Mouse (Mus musculus): ENCODE results near the gene Krtap4-1. TPM values are rescaled to one million over a fixed set of nuclear protein-coding genes. Genes with fewer than 3 reads are reported as not detected.
"Not testable (repeated sequence)": the region's sequence is repeated elsewhere in the genome, so short reads cannot be mapped to it uniquely, and the experiment has no call there.

Krtap4-1 gene
- polyA plus RNA-seq, 1 experiment from 2014 or later = not detected

GRCm38 (mm10) chr11:99609126-99609525, 18.9 kb downstream of the Krtap4-1 start:
- DNase-seq (ENCODE audit: low spot score) = no peak
- Histone ChIP-seq H3K4me1 (replicated peaks; ENCODE audit: control insufficient read depth, insufficient read depth) (no peaks in the 10 kb centered on the region), H3K36me3 (ENCODE audit: control insufficient read depth, insufficient read depth, low read length) (no peaks in the 10 kb centered on the region), H3K4me2 (replicated peaks; ENCODE audit: low read depth) (no peak overlapping the region), H3K4me3 (ENCODE audit: low read depth, low read length) (no peak overlapping the region), H3K27ac (replicated peaks) (no peak overlapping the region), H3K27me3 (ENCODE audit: control insufficient read depth, insufficient read depth, low read length) (no peaks in the 10 kb centered on the region), H3K9me3 (ENCODE audit: control insufficient read depth, low read length) (no peaks in the 10 kb centered on the region), H3K9ac (ENCODE audit: low read length) (no peak overlapping the region)
- 50% methylated on average over 1 of the region's 1 CpGs for WGBS
- no peak for TF ChIP-seq EP300 (optimal IDR thresholded peaks at IDR 0.05)
- TF ChIP-seq CTCF (IDR thresholded peaks at IDR 0.05; ENCODE audit: low read depth) = no peak
- no peak for ATAC-seq (ENCODE audit: low FRiP score, low TSS enrichment)

- not testable (repeated sequence) for H3K27me3 ChIP-seq (ENCODE audit: control insufficient read depth, insufficient read depth, low read length); H3K9me3 ChIP-seq (ENCODE audit: control insufficient read depth, low read length); H3K4me1 ChIP-seq (replicated peaks; ENCODE audit: control insufficient read depth, insufficient read depth); H3K36me3 ChIP-seq (ENCODE audit: control insufficient read depth, insufficient read depth, low read length); ATAC-seq (ENCODE audit: low FRiP score, low TSS enrichment); H3K4me3 ChIP-seq (ENCODE audit: low read depth, low read length); H3K27ac ChIP-seq (replicated peaks); DNase-seq (ENCODE audit: low spot score); H3K4me2 ChIP-seq (replicated peaks; ENCODE audit: low read depth); H3K9ac ChIP-seq (ENCODE audit: low read length)
- WGBS = 53% methylated on average over 1 of the region's 1 CpGs
Observed at GRCm38 (mm10) chr11:99603208-99603607, 24.8 kb downstream of the Krtap4-1 start, which contains the start of gene Gm11938. Gene Gm11938 (minus strand): TSS chr11:99603308.

GRCm38 (mm10) chr11:99597742-99598141, 30.3 kb downstream of the Krtap4-1 start, which contains the start of gene Krtap9-3:
Gene Krtap9-3 (minus strand): TSS chr11:99598105.
- H3K27ac ChIP-seq (replicated peaks); H3K9me3 ChIP-seq (ENCODE audit: control insufficient read depth, low read length); DNase-seq (ENCODE audit: low spot score); H3K4me1 ChIP-seq (replicated peaks; ENCODE audit: control insufficient read depth, insufficient read depth); ATAC-seq (ENCODE audit: low FRiP score, low TSS enrichment); H3K27me3 ChIP-seq (ENCODE audit: control insufficient read depth, insufficient read depth, low read length); H3K4me3 ChIP-seq (ENCODE audit: low read depth, low read length); H3K4me2 ChIP-seq (replicated peaks; ENCODE audit: low read depth); H3K9ac ChIP-seq (ENCODE audit: low read length); H3K36me3 ChIP-seq (ENCODE audit: control insufficient read depth, insufficient read depth, low read length): not testable (repeated sequence)
- 63% methylated on average over 4 of the region's 6 CpGs for WGBS

GRCm38 (mm10) chr11:99590981-99591380, 37.1 kb downstream of the Krtap4-1 start, which contains the start of gene Krtap1-3:
Gene Krtap1-3 (minus strand): TSS chr11:99591339.
- TF ChIP-seq EP300 (optimal IDR thresholded peaks at IDR 0.05) (no peak), CTCF (IDR thresholded peaks at IDR 0.05; ENCODE audit: low read depth) (no peak)
- H3K36me3 ChIP-seq (ENCODE audit: control insufficient read depth, insufficient read depth, low read length) = no peaks in the 10 kb centered on the region
- H3K27me3 ChIP-seq (ENCODE audit: control insufficient read depth, insufficient read depth, low read length) = no peaks in the 10 kb centered on the region
- DNase-seq (ENCODE audit: low spot score) (no peak), ATAC-seq (ENCODE audit: low FRiP score, low TSS enrichment) (no peak)
- H3K27ac ChIP-seq (replicated peaks) = no peak within 1 kb of the TSS
- WGBS = 88% methylated on average over 6 of the region's 6 CpGs
- no peaks in the 10 kb centered on the region for H3K9me3 ChIP-seq (ENCODE audit: control insufficient read depth, low read length)
- H3K9ac ChIP-seq (ENCODE audit: low read length) = no peak within 1 kb of the TSS
- no peak within 1 kb of the TSS for H3K4me3 ChIP-seq (ENCODE audit: low read depth, low read length)
- H3K4me1 ChIP-seq (replicated peaks; ENCODE audit: control insufficient read depth, insufficient read depth) = no peaks in the 10 kb centered on the region
- no peak within 1 kb of the TSS for H3K4me2 ChIP-seq (replicated peaks; ENCODE audit: low read depth)

GRCm38 (mm10) chr11:99585096-99585495, 42.9 kb downstream of the Krtap4-1 start:
- no peak overlapping the region for H3K4me2 ChIP-seq (replicated peaks; ENCODE audit: low read depth)
- H3K27me3 ChIP-seq (ENCODE audit: control insufficient read depth, insufficient read depth, low read length) = no peaks in the 10 kb centered on the region
- no peak overlapping the region for H3K27ac ChIP-seq (replicated peaks)
- H3K36me3 ChIP-seq (ENCODE audit: control insufficient read depth, insufficient read depth, low read length) = no peaks in the 10 kb centered on the region
- TF ChIP-seq EP300 (optimal IDR thresholded peaks at IDR 0.05) (no peak), CTCF (IDR thresholded peaks at IDR 0.05; ENCODE audit: low read depth) (no peak)
- no peak overlapping the region for H3K9ac ChIP-seq (ENCODE audit: low read length)
- H3K4me3 ChIP-seq (ENCODE audit: low read depth, low read length) = no peak overlapping the region
- 85% methylated on average over 7 of the region's 7 CpGs for WGBS
- ATAC-seq (ENCODE audit: low FRiP score, low TSS enrichment) (no peak), DNase-seq (ENCODE audit: low spot score) (no peak)
- H3K9me3 ChIP-seq (ENCODE audit: control insufficient read depth, low read length) = no peaks in the 10 kb centered on the region
- H3K4me1 ChIP-seq (replicated peaks; ENCODE audit: control insufficient read depth, insufficient read depth) = no peaks in the 10 kb centered on the region

GRCm38 (mm10) chr11:99583245-99583704, 44.8 kb downstream of the Krtap4-1 start, which contains the start of gene Krtap1-4:
Gene Krtap1-4 (minus strand): TSS chr11:99583654.
- H3K27ac ChIP-seq (replicated peaks) = no peak within 1 kb of the TSS
- H3K4me2 ChIP-seq (replicated peaks; ENCODE audit: low read depth) = no peak within 1 kb of the TSS
- no peaks in the 10 kb centered on the region for H3K36me3 ChIP-seq (ENCODE audit: control insufficient read depth, insufficient read depth, low read length)
- no peaks in the 10 kb centered on the region for H3K4me1 ChIP-seq (replicated peaks; ENCODE audit: control insufficient read depth, insufficient read depth)
- H3K27me3 ChIP-seq (ENCODE audit: control insufficient read depth, insufficient read depth, low read length) = no peaks in the 10 kb centered on the region
- no peak within 1 kb of the TSS for H3K4me3 ChIP-seq (ENCODE audit: low read depth, low read length)
- no peak within 1 kb of the TSS for H3K9ac ChIP-seq (ENCODE audit: low read length)
- DNase-seq (ENCODE audit: low spot score) = no peak
- TF ChIP-seq CTCF (IDR thresholded peaks at IDR 0.05; ENCODE audit: low read depth) (no peak), EP300 (optimal IDR thresholded peaks at IDR 0.05) (no peak)
- 83% methylated on average over 5 of the region's 5 CpGs for WGBS
- H3K9me3 ChIP-seq (ENCODE audit: control insufficient read depth, low read length) = no peaks in the 10 kb centered on the region
- no peak for ATAC-seq (ENCODE audit: low FRiP score, low TSS enrichment)

Data from stomach, postnatal 0 days (tissue).